Mouse (Mus musculus): ENCODE data around the gene A630089N07Rik. TPM values are rescaled to one million over a fixed set of nuclear protein-coding genes. Genes with fewer than 3 reads are reported as not detected.
"Not testable (repeated sequence)": the region's sequence is repeated elsewhere in the genome, so short reads cannot be mapped to it uniquely, and the experiment has no call there.

The A630089N07Rik gene
- polyA plus RNA-seq, 1 experiment from 2014 or later = 15.7 TPM

DNA sequence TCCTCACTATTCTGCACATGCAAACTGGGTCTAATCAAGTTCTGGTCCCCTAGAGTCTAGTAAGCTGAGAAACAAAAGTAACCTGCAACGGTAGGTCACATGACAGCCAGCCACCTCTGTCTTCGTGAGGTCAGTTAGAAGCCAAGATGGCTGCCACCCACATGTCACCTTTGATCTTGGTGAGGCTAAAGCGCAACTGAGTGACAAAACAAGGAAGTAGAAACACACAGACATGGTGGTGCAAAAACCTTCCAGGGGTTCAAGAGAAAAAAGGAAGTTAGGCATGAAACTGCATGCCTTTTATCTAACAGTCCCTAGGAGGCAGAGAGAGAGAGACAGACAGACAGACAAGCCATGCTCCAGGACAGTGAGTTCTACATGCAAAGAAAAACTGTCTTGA, 60.2 kb downstream of the A630089N07Rik start:
- Histone ChIP-seq H3K4me1 (ENCODE audit: control insufficient read depth, insufficient read depth, low read length) (no peaks in the 10 kb centered on the region), H3K36me3 (ENCODE audit: control insufficient read depth, insufficient read depth, low read length) (0 out of 2 replicates have a peak, but pooled peaks cover 3% of the 10 kb centered on the region), H3K27ac (ENCODE audit: low read length) (no peak overlapping the region), H3K27me3 (ENCODE audit: control insufficient read depth, insufficient read depth, low read length) (no peaks in the 10 kb centered on the region), H3K4me2 (ENCODE audit: low read depth, low read length) (no peak overlapping the region), H3K4me3 (replicated peaks; ENCODE audit: low read length) (no peak overlapping the region), H3K9me3 (replicated peaks; ENCODE audit: control insufficient read depth, low read length) (peaks cover 8% of the 10 kb centered on the region; the same call in 1 of the 2 replicates), H3K9ac (ENCODE audit: low read length) (no peak overlapping the region)
- WGBS = 92% methylated on average over 3 of the region's 3 CpGs
- no peak for ATAC-seq (ENCODE audit: insufficient read depth, low FRiP score)

DNA sequence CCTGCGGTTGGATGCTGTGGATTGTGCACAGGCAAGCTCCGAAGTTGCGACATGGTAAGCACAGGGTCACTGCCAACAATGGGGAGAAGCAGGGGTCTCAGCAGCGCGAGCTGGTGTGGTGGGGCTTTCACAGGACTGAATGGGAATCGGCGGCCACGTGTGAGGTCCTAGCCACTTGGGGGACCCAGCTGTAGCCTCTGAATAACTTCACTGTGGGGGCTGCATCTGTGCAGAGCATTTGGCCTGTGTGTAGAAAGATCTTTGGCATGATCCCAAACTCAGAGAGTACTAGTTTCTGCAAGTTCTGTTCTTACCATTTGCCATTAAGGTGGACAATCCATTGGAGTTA, 84.9 kb downstream of the A630089N07Rik start:
- Histone ChIP-seq H3K27ac (ENCODE audit: low read length) (peak overlapping the region; percentile 88; the same call in 1 of the 2 replicates), H3K36me3 (ENCODE audit: control insufficient read depth, insufficient read depth, low read length) (peaks cover 16% of the 10 kb centered on the region), H3K4me3 (replicated peaks; ENCODE audit: low read length) (peak overlapping the region; percentile 53), H3K4me1 (ENCODE audit: control insufficient read depth, insufficient read depth, low read length) (peaks cover 15% of the 10 kb centered on the region), H3K4me2 (ENCODE audit: low read depth, low read length) (peak overlapping the region; percentile 69), H3K9ac (ENCODE audit: low read length) (peak overlapping the region; percentile 75)
- H3K27me3 ChIP-seq (ENCODE audit: control insufficient read depth, insufficient read depth, low read length); H3K9me3 ChIP-seq (replicated peaks; ENCODE audit: control insufficient read depth, low read length): not testable (repeated sequence)
- ATAC-seq (ENCODE audit: insufficient read depth, low FRiP score) = peak; percentile 29
- 0% methylated on average over 8 of the region's 8 CpGs for WGBS

DNA sequence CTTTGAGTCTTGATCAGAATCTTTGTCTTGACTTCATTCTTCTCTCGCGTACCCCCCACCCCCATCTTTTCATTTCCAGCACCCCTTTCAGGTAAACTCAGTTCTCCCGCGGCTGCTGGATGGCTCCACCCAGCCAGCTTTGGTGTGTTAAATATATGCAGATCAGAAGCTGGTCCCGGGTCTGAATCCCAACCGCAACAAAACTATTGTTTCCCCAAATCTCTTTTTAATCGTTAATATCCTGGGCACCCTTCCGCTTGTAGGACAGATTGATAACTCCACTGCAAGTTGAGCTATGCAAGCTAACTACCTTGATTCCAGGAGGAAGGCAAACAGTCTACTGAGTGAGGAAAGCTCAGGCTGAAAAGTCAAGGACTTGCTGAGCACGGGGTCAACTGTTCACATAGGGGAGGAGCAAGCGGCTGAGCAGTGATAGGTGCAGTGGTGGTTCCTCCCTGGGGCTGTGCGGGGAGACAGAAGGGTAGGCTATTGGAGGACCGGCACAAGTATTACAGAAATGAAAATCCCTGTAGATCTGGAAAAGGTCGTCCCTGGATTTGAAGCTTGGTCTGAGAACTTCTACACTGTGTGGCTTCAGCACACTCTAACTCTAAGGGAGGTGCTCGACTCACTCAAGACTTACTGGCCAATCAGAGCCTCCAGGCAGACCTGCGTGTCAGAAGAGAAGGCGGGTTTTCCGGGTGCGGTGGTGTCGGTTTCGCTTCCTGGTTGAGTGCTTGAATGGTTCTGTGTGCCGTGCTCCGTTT, 85.5 kb downstream of the A630089N07Rik start, which contains the start of gene B230307C23Rik:
TSS of gene B230307C23Rik (plus strand) at position 700 of the 767 bp plus-strand sequence.
- Histone ChIP-seq H3K36me3 (ENCODE audit: control insufficient read depth, insufficient read depth, low read length) (peaks cover 11% of the 10 kb centered on the region), H3K4me1 (ENCODE audit: control insufficient read depth, insufficient read depth, low read length) (peaks cover 15% of the 10 kb centered on the region), H3K9ac (ENCODE audit: low read length) (peak within 1 kb of the TSS; percentile 75), H3K4me3 (replicated peaks; ENCODE audit: low read length) (peak within 1 kb of the TSS; percentile 53), H3K9me3 (replicated peaks; ENCODE audit: control insufficient read depth, low read length) (peaks cover 3% of the 10 kb centered on the region; the same call in 1 of the 2 replicates), H3K4me2 (ENCODE audit: low read depth, low read length) (peak within 1 kb of the TSS; percentile 69), H3K27me3 (ENCODE audit: control insufficient read depth, insufficient read depth, low read length) (no peaks in the 10 kb centered on the region), H3K27ac (ENCODE audit: low read length) (peak within 1 kb of the TSS; percentile 88)
- ATAC-seq (ENCODE audit: insufficient read depth, low FRiP score) = peak; percentile 97
- WGBS = 1% methylated on average over 22 of the region's 22 CpGs

DNA sequence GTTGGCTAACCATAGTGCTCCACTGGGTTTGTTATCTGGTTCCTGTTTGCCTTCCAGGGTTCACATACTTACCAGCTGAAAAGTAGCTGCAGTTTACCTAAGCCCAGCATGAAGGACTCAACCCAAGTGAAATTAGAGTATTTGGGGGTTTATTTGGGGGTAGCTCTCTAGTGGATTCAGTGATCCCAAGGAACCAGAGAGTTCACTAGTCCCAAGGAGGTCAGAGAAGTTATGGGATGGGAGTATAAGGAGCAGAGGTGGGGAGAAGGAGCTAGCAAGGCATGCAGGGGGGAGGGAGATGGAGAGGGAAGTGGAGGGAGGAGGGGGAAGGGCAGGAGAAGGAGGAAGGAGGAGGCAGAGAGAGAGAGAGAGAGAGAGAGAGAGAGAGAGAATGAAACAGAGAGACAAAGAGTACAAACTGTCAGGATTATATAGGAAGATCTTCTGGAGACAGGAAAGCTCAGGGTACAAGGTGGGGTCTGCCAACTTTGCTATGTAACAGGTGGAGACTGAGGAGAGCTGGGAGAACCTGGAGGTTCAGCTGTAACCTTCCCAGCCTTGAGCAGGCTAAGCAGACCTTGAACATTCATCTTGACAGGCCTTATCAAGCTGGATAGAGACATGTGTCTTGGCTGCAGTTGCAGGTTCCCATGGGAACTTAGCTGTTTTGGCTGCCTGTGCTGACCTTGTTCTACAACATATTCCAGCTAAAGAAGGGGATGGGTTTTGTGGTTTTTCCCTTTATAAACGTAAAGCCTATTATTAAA, 86.2 kb downstream of the A630089N07Rik start:
- H3K4me2 ChIP-seq (ENCODE audit: low read depth, low read length) = peak overlapping the region; percentile 69
- peaks cover 15% of the 10 kb centered on the region for H3K4me1 ChIP-seq (ENCODE audit: control insufficient read depth, insufficient read depth, low read length)
- peaks cover 10% of the 10 kb centered on the region for H3K36me3 ChIP-seq (ENCODE audit: control insufficient read depth, insufficient read depth, low read length)
- peak overlapping the region; percentile 88 for H3K27ac ChIP-seq (ENCODE audit: low read length)
- no peak for ATAC-seq (ENCODE audit: insufficient read depth, low FRiP score)
- H3K9me3 ChIP-seq (replicated peaks; ENCODE audit: control insufficient read depth, low read length) = peaks cover 3% of the 10 kb centered on the region; the same call in 1 of the 2 replicates
- no peaks in the 10 kb centered on the region for H3K27me3 ChIP-seq (ENCODE audit: control insufficient read depth, insufficient read depth, low read length)
- peak overlapping the region; percentile 53 for H3K4me3 ChIP-seq (replicated peaks; ENCODE audit: low read length)
- peak overlapping the region; percentile 75 for H3K9ac ChIP-seq (ENCODE audit: low read length)
- 11% methylated on average over 1 of the region's 1 CpGs for WGBS

DNA sequence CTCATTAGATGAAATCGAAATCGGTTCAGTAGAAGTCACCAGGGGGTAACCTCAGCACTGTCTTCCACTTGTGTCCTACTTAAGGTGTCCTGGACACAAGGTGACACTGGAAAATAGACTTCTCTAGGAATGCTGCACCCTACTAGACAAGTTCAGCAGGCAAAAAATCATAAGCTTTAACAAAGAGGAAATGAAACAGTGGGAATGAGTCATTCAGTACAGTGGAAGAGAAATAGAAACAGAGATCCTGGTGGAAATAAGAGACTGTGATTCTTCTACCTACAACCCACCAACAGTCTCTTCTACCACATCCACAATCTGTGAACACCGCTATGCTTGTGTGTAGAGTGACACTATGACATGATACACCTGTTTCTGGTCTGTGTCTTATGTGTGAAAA, 89.8 kb downstream of the A630089N07Rik start:
- H3K36me3 ChIP-seq (ENCODE audit: control insufficient read depth, insufficient read depth, low read length); H3K27ac ChIP-seq (ENCODE audit: low read length); H3K27me3 ChIP-seq (ENCODE audit: control insufficient read depth, insufficient read depth, low read length); H3K9me3 ChIP-seq (replicated peaks; ENCODE audit: control insufficient read depth, low read length); H3K4me1 ChIP-seq (ENCODE audit: control insufficient read depth, insufficient read depth, low read length); H3K4me3 ChIP-seq (replicated peaks; ENCODE audit: low read length); H3K4me2 ChIP-seq (ENCODE audit: low read depth, low read length); H3K9ac ChIP-seq (ENCODE audit: low read length); ATAC-seq (ENCODE audit: insufficient read depth, low FRiP score): not testable (repeated sequence)
- 81% methylated on average over 3 of the region's 3 CpGs for WGBS

DNA sequence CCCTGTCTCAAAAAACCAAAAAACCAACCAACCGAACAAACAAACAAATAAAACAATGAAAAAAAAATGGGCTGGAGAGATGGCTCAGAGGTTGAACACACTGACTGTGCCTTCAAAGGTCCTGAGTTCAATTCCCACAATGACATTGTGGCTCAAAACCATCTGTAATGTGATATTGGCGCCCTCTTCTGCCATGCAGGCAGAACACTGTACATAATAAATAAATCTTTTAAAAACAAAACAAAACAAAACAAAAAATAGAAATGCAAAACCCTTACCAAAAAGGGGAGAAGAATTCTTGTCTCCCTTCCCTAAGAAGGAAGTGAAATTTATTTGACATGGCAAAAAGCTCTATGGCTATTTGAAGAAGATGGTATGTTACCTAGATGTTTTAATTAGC, 90.7 kb downstream of the A630089N07Rik start:
- Histone ChIP-seq H3K4me2 (ENCODE audit: low read depth, low read length) (no peak overlapping the region), H3K4me1 (ENCODE audit: control insufficient read depth, insufficient read depth, low read length) (peaks cover 7% of the 10 kb centered on the region), H3K36me3 (ENCODE audit: control insufficient read depth, insufficient read depth, low read length) (no peaks in the 10 kb centered on the region), H3K27me3 (ENCODE audit: control insufficient read depth, insufficient read depth, low read length) (no peaks in the 10 kb centered on the region), H3K9ac (ENCODE audit: low read length) (no peak overlapping the region), H3K4me3 (replicated peaks; ENCODE audit: low read length) (no peak overlapping the region), H3K9me3 (replicated peaks; ENCODE audit: control insufficient read depth, low read length) (no peaks in the 10 kb centered on the region), H3K27ac (ENCODE audit: low read length) (no peak overlapping the region)
- ATAC-seq (ENCODE audit: insufficient read depth, low FRiP score) = no peak
- WGBS = 69% methylated on average over 2 of the region's 2 CpGs

DNA sequence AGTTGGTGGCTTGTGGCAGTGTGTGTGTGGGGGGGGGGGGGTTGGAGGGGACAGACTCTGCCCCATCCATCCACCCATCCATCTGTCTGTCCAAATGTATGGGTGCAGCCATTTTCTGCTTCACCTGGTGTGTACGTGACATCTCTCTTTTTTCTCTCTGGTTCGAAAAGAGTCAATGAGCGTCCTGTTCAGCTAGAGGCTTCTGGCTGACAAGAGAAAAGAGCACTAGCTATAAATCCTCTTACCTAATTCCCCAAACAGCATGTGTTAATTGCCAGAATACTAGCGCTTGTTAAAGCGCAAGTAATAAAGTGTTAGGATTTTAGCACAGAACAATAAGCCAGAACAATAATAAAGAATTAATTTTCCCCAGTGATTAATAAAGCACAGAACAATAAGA, 97.7 kb downstream of the A630089N07Rik start:
- Histone ChIP-seq H3K4me1 (ENCODE audit: control insufficient read depth, insufficient read depth, low read length) (no peaks in the 10 kb centered on the region), H3K9me3 (replicated peaks; ENCODE audit: control insufficient read depth, low read length) (no peaks in the 10 kb centered on the region), H3K4me2 (ENCODE audit: low read depth, low read length) (no peak overlapping the region), H3K36me3 (ENCODE audit: control insufficient read depth, insufficient read depth, low read length) (no peaks in the 10 kb centered on the region), H3K4me3 (replicated peaks; ENCODE audit: low read length) (no peak overlapping the region), H3K9ac (ENCODE audit: low read length) (no peak overlapping the region), H3K27me3 (ENCODE audit: control insufficient read depth, insufficient read depth, low read length) (no peaks in the 10 kb centered on the region), H3K27ac (ENCODE audit: low read length) (no peak overlapping the region)
- ATAC-seq (ENCODE audit: insufficient read depth, low FRiP score) = no peak
- WGBS = 81% methylated on average over 5 of the region's 5 CpGs

DNA sequence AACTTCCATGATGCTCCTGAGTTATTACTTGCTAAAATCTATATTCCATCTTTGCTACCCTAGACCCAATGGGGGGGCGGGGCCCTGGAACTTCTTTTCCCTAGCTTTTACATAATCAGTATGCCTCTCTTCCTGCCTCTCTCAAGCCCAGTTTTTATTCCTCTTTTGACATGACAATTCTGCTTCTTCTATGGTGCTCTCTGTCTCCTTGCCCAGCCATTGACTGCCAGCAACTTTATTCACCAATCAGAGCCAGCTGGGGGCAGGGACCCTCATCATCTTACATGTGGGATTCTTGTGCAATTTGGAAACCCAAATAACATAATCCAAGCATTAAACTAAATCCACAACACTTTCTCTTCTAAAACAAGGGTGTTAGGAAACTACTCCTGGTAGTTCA, 100.9 kb downstream of the A630089N07Rik start:
- Histone ChIP-seq H3K4me1 (ENCODE audit: control insufficient read depth, insufficient read depth, low read length) (no peaks in the 10 kb centered on the region), H3K4me3 (replicated peaks; ENCODE audit: low read length) (no peak overlapping the region), H3K9me3 (replicated peaks; ENCODE audit: control insufficient read depth, low read length) (no peaks in the 10 kb centered on the region), H3K27me3 (ENCODE audit: control insufficient read depth, insufficient read depth, low read length) (no peaks in the 10 kb centered on the region), H3K36me3 (ENCODE audit: control insufficient read depth, insufficient read depth, low read length) (no peaks in the 10 kb centered on the region), H3K9ac (ENCODE audit: low read length) (no peak overlapping the region), H3K27ac (ENCODE audit: low read length) (no peak overlapping the region), H3K4me2 (ENCODE audit: low read depth, low read length) (no peak overlapping the region)
- ATAC-seq (ENCODE audit: insufficient read depth, low FRiP score) = no peak
- WGBS = 83% methylated on average over 1 of the region's 1 CpGs

DNA sequence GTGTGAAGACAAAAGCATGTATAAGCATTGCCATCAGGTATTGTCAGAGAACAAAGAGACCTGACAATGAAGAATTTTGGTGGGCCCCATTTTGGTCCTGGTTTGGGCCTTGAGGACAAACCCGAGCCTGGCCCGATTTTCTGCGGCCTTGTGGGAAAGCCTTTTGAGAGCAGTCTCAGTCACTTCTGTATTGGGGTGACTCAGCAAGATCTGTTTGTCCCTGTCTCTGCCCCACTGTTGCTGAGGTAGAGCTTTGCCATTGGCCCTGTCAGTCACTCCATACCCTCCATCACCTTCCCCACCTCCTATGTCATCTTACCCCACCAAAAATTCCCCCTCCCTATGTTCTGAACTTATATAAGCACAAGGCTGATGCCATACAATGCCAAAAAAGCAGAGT, 104.5 kb downstream of the A630089N07Rik start:
- Histone ChIP-seq H3K4me2 (ENCODE audit: low read depth, low read length) (no peak overlapping the region), H3K27ac (ENCODE audit: low read length) (no peak overlapping the region), H3K27me3 (ENCODE audit: control insufficient read depth, insufficient read depth, low read length) (no peaks in the 10 kb centered on the region), H3K9ac (ENCODE audit: low read length) (no peak overlapping the region), H3K4me1 (ENCODE audit: control insufficient read depth, insufficient read depth, low read length) (no peaks in the 10 kb centered on the region), H3K36me3 (ENCODE audit: control insufficient read depth, insufficient read depth, low read length) (no peaks in the 10 kb centered on the region), H3K4me3 (replicated peaks; ENCODE audit: low read length) (no peak overlapping the region), H3K9me3 (replicated peaks; ENCODE audit: control insufficient read depth, low read length) (no peaks in the 10 kb centered on the region)
- WGBS = 91% methylated on average over 3 of the region's 3 CpGs
- ATAC-seq (ENCODE audit: insufficient read depth, low FRiP score) = no peak
